Mouse (Mus musculus): Measurements from ENCODE around the gene Tceanc2.
"Not testable (repeated sequence)": the region's sequence is repeated elsewhere in the genome, so short reads cannot be mapped to it uniquely, and the experiment has no call there.

Gene Tceanc2

DNA sequence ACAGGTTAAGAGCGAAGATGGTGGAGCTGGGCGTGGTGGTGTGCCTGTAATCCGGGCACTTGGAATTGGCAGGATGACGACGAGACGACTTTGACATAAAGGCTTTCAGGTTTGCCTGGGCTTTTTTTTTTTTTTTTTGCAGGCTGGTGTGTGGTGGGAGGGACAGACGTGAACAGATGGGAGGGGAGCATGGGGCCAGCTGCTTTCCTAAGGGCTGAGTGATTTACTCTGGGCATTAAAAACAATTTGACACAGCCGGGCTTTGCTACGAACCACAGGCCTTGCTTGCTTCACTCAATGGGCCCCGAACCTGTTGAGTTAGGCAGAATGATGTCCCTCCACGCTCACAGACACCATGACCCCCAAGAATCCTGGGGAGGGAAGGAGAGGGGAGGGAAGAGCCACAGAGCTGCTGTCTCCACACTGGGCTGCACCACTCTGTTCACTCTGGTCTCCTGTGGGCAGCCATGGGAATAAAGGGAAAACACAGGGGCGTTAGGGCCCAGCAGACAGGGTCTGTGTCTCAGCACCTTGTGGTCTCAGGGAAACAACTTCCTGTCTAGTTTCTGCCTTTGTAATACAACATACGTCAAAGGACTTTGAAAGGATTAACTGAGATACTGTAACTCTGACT is 51.9 kb downstream of the Tceanc2 start:
- no peak for DNase-seq (ENCODE audit: low spot score)

DNA sequence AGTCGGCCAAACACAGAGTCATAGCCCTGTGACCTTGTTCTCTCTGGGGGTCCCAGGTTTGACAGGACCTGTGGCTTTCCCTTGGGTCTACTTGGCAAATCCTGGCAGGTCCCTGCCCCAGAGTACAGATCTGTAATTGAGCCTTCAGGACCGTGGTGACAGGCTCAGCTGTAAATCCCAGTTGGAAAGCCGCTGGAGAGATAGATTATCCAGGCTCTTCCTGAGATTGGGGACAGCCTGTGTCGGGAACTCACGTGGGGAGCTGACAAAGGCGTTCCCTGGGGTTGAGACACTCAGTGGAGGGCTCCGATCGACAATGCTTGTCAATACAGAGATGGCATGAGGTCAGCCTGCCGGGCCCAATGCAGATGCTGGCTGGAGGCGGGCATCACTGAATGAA is 52.5 kb downstream of the Tceanc2 start:
- no peak for DNase-seq (ENCODE audit: low spot score)

DNA sequence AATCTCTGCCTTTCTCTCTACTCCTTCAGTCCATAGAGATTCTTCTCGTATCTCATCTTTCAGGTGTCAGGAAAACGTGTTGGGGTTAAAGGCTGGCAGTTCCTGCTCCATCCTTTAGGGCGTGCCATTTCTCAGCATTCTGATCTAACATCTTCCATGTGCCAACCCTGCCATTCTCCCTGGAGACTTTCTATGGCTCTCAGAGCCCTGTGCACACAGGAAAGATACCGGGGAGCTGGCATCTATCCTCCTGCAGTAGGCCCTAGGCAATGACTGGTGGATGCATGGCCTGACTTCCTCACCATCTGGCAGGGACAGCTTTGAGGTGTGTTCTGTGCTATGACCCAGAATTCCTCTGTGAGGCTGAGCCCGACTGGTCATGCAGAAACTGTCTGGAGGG is 53.8 kb downstream of the Tceanc2 start:
- DNase-seq (ENCODE audit: low spot score), result no peak

DNA sequence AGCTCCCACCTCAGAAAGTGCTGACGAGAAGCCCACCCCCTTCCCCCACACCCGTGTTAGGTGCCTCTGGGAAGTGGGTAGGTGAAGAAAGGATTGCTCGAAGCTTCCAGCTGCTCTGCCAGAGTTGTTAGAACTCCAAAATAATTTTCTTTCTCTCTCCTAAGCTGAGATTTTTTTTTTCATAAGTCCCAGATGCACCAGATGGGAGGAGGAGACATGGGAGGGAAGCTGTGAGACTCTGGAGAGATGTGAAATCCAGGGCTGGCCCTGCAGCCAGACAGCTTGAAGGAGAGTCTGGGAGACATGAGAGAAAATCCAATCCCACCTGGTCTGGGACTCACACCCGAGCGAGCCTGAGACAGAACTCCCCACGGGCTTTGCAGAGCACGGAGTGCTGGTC is 54.5 kb downstream of the Tceanc2 start:
- no peak for DNase-seq (ENCODE audit: low spot score)

DNA sequence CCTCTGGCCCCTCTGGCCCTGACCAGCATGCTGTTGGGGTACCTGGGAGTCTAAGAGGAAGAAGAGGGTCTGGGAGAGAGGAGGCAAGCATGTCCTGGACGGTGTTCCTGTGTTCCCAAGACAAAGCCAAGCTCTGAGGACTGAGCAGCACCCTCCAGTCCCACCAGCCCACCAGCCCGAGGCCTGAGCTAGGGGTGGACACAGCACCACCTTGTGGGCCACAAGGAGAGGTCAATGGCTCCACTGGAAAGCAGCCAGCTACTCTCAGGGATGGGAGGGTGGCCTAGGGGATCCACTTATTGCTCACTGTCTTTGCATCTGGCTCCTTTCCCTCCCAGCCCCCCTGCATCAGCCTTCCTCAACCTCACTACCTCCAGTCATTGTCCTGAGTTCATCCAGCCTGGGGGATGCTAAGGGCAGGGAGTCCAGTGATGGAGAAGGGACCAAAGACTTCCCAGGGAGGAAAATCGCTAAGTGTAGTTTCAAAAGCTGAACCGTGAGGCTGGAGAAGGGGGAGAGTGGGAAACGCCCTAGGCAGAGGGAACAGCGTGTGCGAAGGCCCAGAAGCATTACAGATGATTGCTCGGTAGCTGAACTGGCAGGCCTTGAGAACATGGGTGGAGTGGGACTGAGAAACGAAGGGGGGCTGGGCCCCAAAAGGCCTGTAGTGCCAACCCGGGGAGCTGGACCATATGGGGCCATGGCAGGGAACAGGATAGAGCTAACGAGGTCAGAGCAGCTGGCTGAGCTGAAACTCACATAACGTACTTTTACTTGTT is 57.6 kb downstream of the Tceanc2 start:
- peak; percentile 70 for DNase-seq (ENCODE audit: low spot score)

DNA sequence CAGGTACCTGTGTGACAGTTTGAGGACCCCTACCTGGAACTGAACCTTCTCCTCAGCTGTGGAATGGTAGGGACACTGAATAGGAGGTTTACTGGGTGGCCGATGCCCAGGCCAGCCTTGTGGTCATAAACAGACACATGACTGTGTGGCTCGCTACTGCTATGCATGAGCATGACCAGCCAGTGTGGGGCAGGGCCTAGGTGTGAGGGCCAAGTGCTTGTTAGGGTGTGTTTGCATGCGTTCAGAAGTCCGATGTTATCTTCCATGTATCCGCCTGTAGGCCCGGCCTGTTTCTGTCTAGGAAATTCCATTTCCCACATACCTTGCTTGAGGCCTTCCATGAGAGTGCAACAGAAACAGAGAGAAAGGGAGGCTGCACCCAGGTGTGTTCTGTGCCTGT is 58.2 kb downstream of the Tceanc2 start:
- no peak for DNase-seq (ENCODE audit: low spot score)

DNA sequence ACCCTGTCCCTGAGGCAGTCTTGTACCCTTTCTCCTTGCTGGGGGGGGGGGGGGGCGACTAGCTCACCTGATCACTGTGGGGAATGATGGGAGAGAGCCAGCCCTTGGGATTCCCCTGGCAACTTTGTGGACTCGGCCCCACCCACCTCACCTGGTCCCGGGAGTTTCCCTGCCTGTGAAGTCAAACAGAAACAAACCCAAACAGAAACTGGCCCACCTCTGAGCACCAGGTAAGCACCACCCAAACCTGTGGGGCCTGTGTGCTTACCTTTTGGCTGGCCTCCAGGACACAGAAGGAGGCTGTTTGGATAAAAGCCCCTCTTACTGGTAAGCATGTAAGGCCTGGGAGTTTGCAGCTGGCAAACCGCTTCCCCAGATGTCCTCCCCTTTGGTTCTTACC is 59.9 kb downstream of the Tceanc2 start:
- DNase-seq (ENCODE audit: low spot score), result no peak

DNA sequence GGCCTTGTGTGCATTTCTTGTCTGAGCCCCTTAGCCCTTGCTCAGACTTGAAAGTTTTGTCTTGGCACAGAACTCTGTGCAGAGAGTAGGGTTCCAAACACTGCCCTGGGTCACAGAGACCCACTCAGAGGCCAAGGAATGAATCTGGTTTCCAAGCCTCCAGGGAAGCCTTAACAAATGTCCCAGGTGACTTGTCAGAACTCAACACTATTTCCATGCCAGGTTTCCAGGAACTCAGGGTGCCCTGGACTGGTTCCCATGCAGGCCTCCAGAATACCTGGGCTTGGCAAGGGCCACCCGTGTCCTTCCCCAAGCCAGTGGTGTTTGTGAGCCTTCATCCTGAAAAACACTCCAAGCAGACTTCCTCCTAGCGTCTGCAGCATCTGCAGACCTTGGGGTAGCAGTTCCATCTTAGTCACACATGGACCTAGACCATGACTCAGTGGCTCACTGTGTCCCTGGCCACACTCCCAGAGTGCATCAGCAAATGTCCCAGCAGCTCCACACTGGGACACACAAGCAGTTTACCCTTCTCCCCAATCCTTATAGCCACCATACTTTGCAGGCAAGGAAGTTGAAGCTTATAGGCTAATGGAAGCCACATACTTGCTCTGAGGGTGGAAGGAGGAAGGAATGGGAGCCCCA is 61.1 kb downstream of the Tceanc2 start:
- DNase-seq (ENCODE audit: low spot score), result no peak

DNA sequence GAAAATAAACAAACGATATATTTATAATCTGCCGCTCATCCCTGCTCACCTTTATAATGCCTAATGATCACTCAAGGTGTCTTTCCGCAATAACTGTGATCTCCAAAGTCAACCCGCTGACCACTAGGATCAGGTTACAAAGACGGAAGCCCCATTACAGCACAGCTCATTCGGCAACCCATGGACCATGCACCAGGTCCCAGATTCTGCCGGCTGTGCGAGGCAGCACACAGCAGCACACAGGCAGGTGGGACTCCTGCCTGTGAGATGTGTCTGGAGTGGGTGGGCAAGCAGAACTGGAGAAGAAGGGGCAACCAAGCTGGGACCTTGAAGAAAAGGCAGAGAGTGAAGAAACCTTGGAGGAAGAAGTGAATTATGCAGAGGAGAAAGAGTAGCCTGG is 64.6 kb downstream of the Tceanc2 start:
- DNase-seq (ENCODE audit: low spot score), result no peak

DNA sequence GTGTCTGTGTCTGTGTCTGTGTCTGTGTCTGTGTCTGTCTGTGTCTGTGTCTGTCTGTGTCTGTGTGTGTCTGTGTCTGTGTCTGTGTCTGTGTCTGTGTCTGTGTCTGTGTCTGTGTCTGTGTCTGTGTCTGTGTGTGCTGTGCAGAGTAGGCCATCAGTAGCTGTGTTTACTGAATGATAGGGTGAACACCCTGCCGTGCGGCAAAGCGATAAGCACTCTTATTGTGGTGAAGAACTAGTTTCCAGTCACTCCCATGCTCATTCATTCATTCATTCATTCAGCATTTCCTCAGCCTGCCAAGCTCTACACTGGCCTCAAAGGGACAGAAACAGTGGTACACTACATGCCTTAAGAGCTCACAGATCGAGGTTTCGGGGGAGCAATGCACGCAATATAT is 69.7 kb downstream of the Tceanc2 start:
- not testable (repeated sequence) for DNase-seq (ENCODE audit: low spot score)

DNA sequence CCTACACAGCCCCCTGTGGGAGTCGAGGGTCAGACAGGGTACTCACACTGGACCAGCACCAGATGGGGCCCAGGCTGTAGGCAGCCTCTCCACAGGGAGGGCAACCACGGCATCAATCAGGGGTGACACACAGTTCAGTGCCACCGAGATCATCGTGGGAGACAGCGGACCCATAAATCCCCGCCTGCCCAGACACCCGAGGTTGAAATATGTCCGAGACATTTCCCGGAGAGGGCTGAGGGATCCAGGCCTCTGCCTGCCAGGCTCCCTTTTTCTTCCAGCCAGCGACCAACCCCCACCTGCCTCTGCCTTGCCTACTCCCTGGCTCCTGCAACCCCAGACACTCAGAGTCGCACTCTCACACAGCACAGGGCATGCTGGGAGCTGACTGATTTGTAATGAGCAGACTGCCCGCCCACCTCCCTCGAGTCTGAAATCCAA is 70.6 kb downstream of the Tceanc2 start:
- DNase-seq (ENCODE audit: low spot score), result no peak

DNA sequence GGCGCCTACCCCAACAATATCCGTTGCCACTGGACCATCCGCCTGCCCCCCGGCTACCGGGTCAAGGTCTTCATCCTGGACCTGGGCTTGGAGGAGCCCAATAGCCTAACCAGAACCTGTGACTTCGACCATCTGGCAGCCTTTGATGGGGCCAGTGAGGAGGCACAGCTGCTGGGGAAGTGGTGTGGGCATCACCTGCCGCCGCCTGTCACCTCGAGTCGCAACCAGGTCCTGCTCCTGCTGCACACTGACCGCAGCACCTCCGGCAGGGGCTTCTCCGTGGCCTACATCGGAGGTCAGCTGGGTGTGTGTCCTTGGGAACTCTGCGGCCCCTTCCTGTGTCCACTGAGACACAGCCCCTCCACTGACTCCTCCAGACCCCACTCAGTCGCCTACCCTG is 72.1 kb downstream of the Tceanc2 start:
- no peak for DNase-seq (ENCODE audit: low spot score)

DNA sequence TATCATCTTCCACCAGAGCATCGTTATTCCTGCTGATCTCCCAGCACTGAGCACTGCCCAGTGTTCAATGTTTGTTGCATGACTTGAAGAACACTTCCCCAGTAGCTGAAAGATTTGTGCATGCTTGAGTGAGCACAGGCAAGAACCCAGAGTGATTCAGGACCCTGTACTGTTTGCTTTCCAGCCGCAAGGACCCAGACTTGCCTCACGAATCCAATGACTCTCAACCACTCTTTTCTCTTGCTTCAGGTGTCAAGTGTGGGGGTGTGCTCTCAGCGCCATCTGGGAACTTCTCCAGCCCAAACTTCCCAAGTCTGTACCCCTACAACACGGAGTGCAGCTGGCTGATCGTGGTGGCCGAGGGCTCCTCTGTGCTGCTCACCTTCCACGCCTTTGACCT is 76.7 kb downstream of the Tceanc2 start:
- no peak for DNase-seq (ENCODE audit: low spot score)

DNA sequence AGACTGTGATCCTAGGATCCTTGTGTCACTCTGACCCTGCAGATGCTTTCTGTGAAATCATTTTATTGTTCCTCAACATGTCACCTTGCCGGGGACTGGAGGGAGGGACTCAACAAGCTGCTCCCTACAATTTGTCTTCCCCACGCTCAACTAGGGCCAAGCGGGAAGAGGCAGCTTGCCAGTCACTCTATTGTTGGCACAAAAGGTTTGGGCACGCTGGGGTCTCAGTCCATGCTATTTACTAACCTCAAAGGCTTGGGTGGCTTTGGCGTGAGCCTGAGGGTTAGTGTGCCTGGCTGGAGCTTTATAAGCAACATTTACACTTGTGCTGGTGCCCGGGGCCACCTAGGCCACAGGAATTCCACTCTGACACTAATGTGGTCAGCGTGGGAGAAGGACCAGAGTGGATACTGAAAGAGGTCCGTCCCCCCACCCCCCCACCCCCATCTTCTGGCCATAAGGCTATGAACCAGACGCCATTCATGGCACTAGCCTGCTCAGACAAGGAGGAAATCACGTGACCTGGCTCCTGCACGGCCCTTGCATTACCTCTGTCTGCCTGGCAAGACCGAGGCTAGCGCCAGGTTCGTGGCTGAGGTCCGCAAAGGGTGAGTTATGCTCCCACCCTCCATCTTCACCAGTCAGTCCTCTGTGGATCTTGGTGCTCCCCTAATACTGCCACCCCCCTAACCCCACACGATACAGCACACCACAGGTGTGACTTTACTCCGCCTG is 80.0 kb downstream of the Tceanc2 start:
- DNase-seq (ENCODE audit: low spot score), result no peak

DNA sequence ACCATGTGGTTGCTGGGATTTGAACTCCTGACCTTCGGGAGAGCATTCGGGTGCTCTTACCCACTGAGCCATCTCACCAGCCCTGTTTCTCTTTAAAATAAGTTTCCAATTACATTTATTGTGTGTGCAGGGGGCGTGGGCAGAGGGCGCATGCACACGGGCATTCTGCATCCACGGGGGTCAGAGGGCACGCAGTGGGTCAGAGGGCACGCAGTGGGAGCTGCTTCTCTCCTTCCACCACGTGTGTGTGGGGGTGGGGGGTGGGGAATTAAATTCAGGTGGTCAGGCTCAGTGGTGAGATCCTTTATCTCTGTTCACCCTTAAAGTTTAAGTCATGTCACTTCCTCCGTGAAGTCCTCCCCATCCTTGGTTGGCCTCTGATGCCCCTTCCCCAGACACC is 80.5 kb downstream of the Tceanc2 start:
- DNase-seq (ENCODE audit: low spot score), result no peak

DNA sequence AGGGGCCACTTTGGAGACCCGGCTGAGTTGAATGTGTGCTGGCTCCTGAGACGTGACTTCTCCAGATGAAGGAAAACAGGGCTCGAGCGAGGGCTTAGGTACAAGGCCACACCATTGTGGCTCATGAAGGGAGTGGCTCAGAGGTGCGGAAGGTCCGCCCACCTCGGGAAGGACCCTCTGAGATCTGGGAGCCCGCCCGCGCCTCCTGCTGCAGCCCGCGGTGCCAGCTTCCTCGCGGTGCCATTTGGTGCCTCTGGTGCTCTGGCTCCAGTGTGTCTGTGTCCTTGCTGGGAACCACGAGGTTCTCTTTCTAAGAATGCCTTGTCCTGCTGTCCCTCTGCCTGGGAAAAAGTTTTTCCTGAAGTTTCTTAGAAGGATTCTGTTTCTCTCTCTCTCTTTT is 81.0 kb downstream of the Tceanc2 start:
- DNase-seq (ENCODE audit: low spot score), result no peak

DNA sequence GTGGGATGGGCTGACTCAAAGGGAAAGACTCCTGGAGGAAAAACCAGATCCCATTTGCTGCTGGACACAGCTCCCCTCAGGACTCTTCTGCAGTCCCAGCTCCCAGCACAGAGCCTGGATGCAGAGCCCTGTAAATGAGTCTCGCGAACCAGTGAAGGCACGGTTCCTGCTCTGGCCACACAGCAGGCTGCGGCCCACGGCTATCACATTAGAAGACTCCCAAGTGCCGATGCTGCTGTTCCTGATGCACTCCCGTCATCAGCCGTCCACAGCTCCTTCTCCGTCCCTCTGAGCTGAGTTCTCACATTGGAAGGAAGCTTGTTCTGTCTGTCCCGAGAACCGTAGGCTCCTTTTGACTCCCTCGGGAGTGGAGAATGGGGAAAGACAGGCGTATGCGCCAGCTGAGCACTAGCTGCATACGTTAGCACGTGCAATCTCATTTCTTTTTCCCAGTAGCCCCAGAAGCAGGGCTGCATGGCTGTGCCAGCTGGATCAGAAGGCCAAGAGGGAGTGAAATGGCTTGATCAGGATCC is 82.0 kb downstream of the Tceanc2 start, which contains the start of gene Cdcp2:
Gene Cdcp2, plus strand, starts transcription at position 51 of the 533 bp plus-strand sequence.
- no peak for DNase-seq (ENCODE audit: low spot score)

DNA sequence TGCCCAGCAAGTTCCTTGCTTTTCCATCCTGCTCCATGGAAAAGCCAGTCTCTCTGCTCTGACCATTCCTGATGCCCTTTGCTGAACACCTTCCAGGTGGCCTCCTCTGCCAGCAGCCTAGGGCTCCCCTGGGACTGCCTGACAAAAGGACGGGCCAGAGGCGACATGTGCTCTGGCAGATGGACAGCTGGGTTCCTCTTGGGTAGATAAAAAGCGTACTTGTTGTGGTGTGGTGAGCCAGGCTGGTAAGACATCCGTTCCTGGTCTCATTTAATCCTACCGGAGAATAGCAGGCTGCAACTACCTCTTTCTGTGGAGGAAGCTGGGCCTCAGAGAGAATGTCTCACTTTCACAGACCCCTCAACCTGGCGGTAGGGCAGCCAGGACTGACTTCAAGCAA is 82.9 kb downstream of the Tceanc2 start:
- DNase-seq (ENCODE audit: low spot score), result no peak

DNA sequence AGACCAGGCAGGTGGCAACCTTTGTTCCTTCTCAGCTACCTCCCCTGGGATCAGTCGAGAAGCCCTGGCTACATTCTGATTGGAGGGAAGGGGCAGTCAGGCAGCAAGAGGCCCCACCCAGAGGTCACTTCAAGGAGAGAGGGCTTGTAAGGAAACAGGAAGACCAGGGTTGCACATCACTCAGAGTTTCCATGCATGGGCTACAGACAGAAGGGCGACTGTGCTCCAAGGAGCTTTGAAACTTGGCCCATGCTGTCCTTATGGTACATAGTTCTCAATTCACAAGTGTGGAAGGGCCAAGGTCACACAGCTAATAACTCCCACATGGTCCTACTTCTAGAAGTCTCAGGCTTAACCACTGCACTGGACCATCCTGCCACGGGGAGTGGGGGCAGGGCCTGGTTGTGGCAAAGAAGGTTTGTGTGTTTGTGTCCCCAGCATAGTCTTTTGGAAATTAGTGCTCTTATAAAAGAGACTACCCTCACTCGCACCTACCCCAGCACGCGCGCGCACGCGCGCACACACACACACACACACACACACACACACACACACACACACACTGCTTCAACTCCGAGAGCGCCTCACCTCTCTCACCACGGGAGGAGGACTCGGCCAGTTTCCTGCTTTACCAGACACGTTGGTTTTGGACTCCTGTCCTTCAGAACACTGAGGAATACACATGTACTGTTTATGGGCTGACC is 84.3 kb downstream of the Tceanc2 start:
- no peak for DNase-seq (ENCODE audit: low spot score)

DNA sequence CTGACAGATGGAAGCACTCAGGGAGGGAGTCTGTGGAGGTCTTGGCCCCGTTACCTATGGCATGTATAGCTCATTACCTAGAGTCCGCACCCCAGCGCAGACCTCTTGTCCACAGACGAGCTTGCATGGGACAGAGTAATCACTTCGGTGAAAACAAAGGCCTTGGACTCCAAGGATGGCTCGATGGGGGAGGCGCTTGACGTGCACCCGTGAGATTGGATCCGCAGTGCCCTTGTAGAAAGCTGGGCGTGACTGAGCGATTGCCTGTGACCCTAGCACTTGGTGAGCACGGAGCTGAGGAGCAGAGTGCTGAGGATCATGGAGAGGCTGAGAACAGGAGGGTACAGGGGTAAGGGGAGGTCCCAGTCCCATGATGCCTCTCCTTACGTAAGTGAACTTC is 87.2 kb downstream of the Tceanc2 start:
- no peak for DNase-seq (ENCODE audit: low spot score)

DNA sequence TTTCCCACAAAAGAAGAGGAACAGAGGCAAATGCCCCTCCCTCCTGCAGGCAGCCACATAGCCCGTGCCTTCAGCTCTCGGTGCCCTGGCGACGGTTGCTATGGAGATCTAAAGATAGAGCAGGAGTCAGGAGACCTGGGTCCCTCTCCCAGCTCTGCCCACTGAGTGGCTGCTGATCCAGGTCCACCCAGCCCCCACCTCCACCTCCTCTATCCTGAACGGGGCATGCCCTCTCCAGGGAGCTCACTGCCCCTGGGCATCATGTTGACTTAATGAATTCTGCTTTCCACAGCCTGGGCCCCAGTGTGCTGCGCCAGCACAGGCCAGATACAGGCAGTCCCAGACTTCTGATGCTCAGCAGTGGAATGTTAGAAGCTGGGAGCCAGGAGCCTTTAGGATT is 94.1 kb downstream of the Tceanc2 start:
- no peak for DNase-seq (ENCODE audit: low spot score)

DNA sequence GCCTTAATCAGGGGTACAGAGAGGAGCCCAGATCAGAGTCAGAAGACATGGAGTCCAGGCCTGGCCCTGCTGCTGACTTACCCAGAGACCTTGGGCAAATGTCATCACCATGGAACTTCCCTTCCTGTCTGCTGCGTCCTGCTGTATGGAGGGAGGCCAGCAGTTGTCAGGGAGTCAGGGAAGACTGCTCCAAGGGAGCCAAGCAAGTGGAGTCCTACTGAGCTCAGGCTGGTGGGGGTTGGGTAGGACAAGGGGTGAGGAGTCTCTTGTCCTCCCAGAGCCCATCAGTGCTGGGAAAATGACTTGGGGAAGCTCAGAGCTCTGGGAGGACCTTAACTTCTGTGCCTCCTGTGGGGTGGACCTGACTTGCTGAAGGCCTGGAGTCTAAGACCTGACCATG is 94.6 kb downstream of the Tceanc2 start:
- DNase-seq (ENCODE audit: low spot score), result no peak
